Mouse (Mus musculus): ENCODE data around the gene Ube2g2. TPM values are rescaled to one million over a fixed set of nuclear protein-coding genes. Genes with fewer than 3 reads are reported as not detected.

Gene Ube2g2
- polyA plus RNA-seq, 1 experiment from 2014 or later = 53.0 TPM

DNA sequence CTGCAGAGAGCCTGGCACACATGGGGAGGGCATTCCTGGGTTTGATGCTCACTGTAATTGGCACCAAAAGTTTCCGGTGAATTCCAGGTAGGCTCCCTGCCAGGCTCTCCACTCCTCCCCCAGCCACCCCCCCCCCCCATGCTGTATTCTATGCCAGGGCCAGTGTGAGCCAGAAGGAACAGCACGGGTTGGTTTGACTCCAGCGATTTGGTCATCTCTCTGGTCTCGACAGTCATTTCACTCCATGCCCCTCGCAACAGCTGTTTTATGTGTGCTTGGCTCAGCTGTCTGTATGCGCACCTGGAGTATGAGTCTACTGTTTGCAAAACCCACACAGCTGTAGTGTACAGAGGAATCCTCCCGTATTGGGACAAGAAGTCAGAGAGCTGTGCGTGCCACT, 44.3 kb downstream of the Ube2g2 start:
- no peak overlapping the region for H3K27ac ChIP-seq (replicated peaks in 1 of 2; ENCODE audit: control insufficient read depth in 1 of 2, insufficient read depth in 1 of 2, low read depth in 2 of 2, low read length in 2 of 2)
- no peak for ATAC-seq (ENCODE audit: insufficient number of reproducible peaks, insufficient read depth, low FRiP score, low read depth)

DNA sequence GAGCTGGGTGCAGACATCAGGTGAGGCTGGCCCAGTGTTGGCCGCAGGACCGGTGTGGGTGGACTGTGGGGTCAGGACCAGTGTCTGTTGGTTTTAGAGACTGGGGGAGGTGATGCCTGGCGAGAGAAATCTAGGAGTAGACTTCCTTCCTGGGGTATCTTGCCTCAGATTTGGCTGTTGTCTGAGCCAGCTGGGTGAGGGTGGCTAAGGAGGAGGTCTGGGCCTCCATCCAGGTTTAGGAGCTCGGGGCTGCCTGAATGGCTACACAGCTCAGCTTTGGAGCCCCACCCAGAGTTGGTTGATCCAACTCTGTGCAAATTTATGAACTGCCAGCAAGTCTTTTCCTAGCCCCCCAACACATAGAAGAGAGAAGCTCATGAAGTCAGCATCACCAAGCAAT, 45.3 kb downstream of the Ube2g2 start:
- H3K4me2 ChIP-seq (ENCODE audit: low read length) = no peak overlapping the region
- WGBS = 72% methylated on average over 4 of the region's 4 CpGs
- no peak overlapping the region for H3K9ac ChIP-seq (ENCODE audit: low read length)
- H3K36me3 ChIP-seq (ENCODE audit: control insufficient read depth, insufficient read depth, low read length) = no peaks in the 10 kb centered on the region
- H3K9me3 ChIP-seq (ENCODE audit: control insufficient read depth, low read length) = no peaks in the 10 kb centered on the region
- H3K4me3 ChIP-seq (ENCODE audit: control insufficient read depth in 1 of 2, insufficient read depth in 1 of 2, low read depth in 1 of 2, low read length in 2 of 2) = no peak overlapping the region
- no peaks in the 10 kb centered on the region for H3K4me1 ChIP-seq (ENCODE audit: control insufficient read depth in 2 of 2, insufficient read depth in 2 of 2, low read length in 2 of 2)
- no peak overlapping the region for H3K27ac ChIP-seq (replicated peaks in 1 of 2; ENCODE audit: control insufficient read depth in 1 of 2, insufficient read depth in 1 of 2, low read depth in 2 of 2, low read length in 2 of 2)
- ATAC-seq (ENCODE audit: insufficient number of reproducible peaks, insufficient read depth, low FRiP score, low read depth) = no peak
- H3K27me3 ChIP-seq (ENCODE audit: control insufficient read depth, insufficient read depth, low read length) = 0 out of 2 replicates have a peak, but pooled peaks cover 6% of the 10 kb centered on the region

More for the DNA sequence above, 44.3 kb downstream of the Ube2g2 start:
- Histone ChIP-seq H3K4me1 (ENCODE audit: control insufficient read depth in 2 of 2, insufficient read depth in 2 of 2, low read length in 2 of 2) (no peaks in the 10 kb centered on the region), H3K4me2 (ENCODE audit: low read length) (no peak overlapping the region), H3K27me3 (ENCODE audit: control insufficient read depth, insufficient read depth, low read length) (0 out of 2 replicates have a peak, but pooled peaks cover 6% of the 10 kb centered on the region), H3K36me3 (ENCODE audit: control insufficient read depth, insufficient read depth, low read length) (no peaks in the 10 kb centered on the region), H3K9me3 (ENCODE audit: control insufficient read depth, low read length) (no peaks in the 10 kb centered on the region), H3K4me3 (ENCODE audit: control insufficient read depth in 1 of 2, insufficient read depth in 1 of 2, low read depth in 1 of 2, low read length in 2 of 2) (no peak overlapping the region), H3K9ac (ENCODE audit: low read length) (no peak overlapping the region)
- WGBS = 78% methylated on average over 8 of the region's 8 CpGs

DNA sequence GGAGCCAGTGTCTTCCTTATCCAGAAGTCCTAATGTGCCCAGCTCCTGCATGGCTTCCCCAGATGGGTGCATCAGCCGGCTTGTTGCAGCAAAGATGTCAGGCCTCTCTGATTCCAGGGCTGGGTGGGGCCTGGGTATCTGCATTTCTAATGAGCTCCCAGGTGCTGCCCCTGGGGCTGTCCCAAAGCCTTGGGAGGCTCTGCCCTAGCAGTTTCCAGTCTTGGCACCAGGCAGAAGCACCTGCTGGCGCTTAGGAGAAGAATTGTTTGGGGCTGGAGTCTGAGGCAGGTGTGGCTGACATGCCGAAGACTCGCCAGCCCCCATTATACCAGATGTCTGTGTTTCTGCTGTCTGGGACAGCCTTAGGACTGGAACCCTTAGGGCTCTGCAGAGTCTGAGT, 48.6 kb downstream of the Ube2g2 start:
- Histone ChIP-seq H3K4me1 (ENCODE audit: control insufficient read depth in 2 of 2, insufficient read depth in 2 of 2, low read length in 2 of 2) (no peaks in the 10 kb centered on the region), H3K4me2 (ENCODE audit: low read length) (no peak overlapping the region), H3K9me3 (ENCODE audit: control insufficient read depth, low read length) (no peaks in the 10 kb centered on the region), H3K27ac (replicated peaks in 1 of 2; ENCODE audit: control insufficient read depth in 1 of 2, insufficient read depth in 1 of 2, low read depth in 2 of 2, low read length in 2 of 2) (no peak overlapping the region), H3K9ac (ENCODE audit: low read length) (no peak overlapping the region), H3K4me3 (ENCODE audit: control insufficient read depth in 1 of 2, insufficient read depth in 1 of 2, low read depth in 1 of 2, low read length in 2 of 2) (no peak overlapping the region), H3K27me3 (ENCODE audit: control insufficient read depth, insufficient read depth, low read length) (peaks cover 3% of the 10 kb centered on the region), H3K36me3 (ENCODE audit: control insufficient read depth, insufficient read depth, low read length) (no peaks in the 10 kb centered on the region)
- 78% methylated on average over 4 of the region's 4 CpGs for WGBS
- no peak for ATAC-seq (ENCODE audit: insufficient number of reproducible peaks, insufficient read depth, low FRiP score, low read depth)

DNA sequence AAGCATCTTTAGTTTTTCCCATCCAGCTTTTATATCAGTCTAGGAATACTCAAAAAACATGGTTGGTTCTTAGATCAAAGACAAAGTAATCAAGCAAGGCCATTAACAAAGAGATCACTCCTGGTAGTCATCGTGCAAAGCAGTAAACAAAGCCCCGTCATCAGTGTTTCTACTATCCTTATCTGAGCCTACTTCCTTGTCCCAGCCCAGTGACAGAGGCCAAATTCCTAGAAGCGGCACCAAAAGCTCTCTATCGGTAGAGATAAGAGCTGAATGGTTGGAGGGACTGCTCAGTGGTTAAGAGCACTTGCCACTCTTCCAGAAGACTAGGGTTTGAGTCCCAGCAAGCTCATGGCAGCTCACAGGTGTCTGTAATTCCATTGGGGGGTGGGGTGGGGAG, 49.4 kb downstream of the Ube2g2 start:
- Histone ChIP-seq H3K4me3 (ENCODE audit: control insufficient read depth in 1 of 2, insufficient read depth in 1 of 2, low read depth in 1 of 2, low read length in 2 of 2) (no peak overlapping the region), H3K4me2 (ENCODE audit: low read length) (no peak overlapping the region), H3K9me3 (ENCODE audit: control insufficient read depth, low read length) (no peaks in the 10 kb centered on the region), H3K27ac (replicated peaks in 1 of 2; ENCODE audit: control insufficient read depth in 1 of 2, insufficient read depth in 1 of 2, low read depth in 2 of 2, low read length in 2 of 2) (no peak overlapping the region), H3K36me3 (ENCODE audit: control insufficient read depth, insufficient read depth, low read length) (no peaks in the 10 kb centered on the region), H3K9ac (ENCODE audit: low read length) (no peak overlapping the region), H3K4me1 (ENCODE audit: control insufficient read depth in 2 of 2, insufficient read depth in 2 of 2, low read length in 2 of 2) (no peaks in the 10 kb centered on the region), H3K27me3 (ENCODE audit: control insufficient read depth, insufficient read depth, low read length) (peaks cover 11% of the 10 kb centered on the region)
- ATAC-seq (ENCODE audit: insufficient number of reproducible peaks, insufficient read depth, low FRiP score, low read depth) = no peak
- WGBS = 9% methylated on average over 4 of the region's 4 CpGs

DNA sequence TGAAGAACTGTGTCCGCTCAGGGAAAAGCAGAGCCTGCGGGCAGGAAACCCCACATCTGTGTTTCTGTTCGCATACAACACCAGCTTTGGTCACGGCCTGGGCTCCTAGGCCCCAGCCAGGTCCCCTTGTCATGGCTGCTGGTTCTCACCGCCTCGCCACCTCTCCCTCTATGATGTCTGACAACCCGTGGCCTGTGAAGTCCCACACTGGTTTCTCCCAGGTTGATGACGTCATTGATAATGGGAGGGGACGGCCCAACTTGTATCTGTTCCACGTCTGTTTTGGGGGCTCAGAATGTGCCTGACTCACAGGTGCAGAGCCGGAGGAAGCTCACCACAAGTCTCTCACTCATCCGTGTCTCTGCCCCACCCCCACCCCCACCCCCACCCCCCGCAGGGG, 51.7 kb downstream of the Ube2g2 start:
- H3K27ac ChIP-seq (replicated peaks in 1 of 2; ENCODE audit: control insufficient read depth in 1 of 2, insufficient read depth in 1 of 2, low read depth in 2 of 2, low read length in 2 of 2) = no peak overlapping the region
- WGBS = 51% methylated on average over 13 of the region's 13 CpGs
- no peak for ATAC-seq (ENCODE audit: insufficient number of reproducible peaks, insufficient read depth, low FRiP score, low read depth)
- peaks cover 33% of the 10 kb centered on the region for H3K27me3 ChIP-seq (ENCODE audit: control insufficient read depth, insufficient read depth, low read length)
- no peak overlapping the region for H3K4me2 ChIP-seq (ENCODE audit: low read length)
- H3K4me3 ChIP-seq (ENCODE audit: control insufficient read depth in 1 of 2, insufficient read depth in 1 of 2, low read depth in 1 of 2, low read length in 2 of 2) = no peak overlapping the region
- H3K9me3 ChIP-seq (ENCODE audit: control insufficient read depth, low read length) = no peaks in the 10 kb centered on the region
- peaks cover 0 to 5% of the 10 kb centered on the region in 2 experiments; a peak in 2 of 4 replicates for H3K4me1 ChIP-seq (ENCODE audit: control insufficient read depth in 2 of 2, insufficient read depth in 2 of 2, low read length in 2 of 2)
- H3K36me3 ChIP-seq (ENCODE audit: control insufficient read depth, insufficient read depth, low read length) = no peaks in the 10 kb centered on the region
- H3K9ac ChIP-seq (ENCODE audit: low read length) = no peak overlapping the region

DNA sequence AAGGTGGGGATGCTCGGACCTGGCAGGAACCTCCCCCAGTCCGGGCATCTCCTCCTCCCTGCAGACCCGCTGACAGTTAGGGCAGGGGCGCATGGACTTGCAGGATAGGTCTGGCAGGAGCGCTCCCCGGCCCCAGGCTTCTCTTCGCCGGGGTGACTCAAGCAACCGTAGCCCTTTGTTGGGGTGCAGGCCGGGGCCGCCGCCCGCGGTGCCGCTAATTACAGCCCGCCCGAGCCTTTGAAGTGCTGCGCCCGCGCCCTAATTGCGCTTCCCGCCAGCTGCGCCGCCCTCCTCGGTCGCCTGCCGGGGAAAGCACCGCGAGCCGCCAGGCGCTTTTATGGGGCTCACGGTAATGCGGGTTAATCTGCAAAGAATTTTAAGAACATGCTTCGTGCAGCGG, 55.5 kb downstream of the Ube2g2 start:
- Histone ChIP-seq H3K36me3 (ENCODE audit: control insufficient read depth, insufficient read depth, low read length) (no peaks in the 10 kb centered on the region), H3K27me3 (ENCODE audit: control insufficient read depth, insufficient read depth, low read length) (peaks cover 49% of the 10 kb centered on the region)
- ATAC-seq (ENCODE audit: insufficient number of reproducible peaks, insufficient read depth, low FRiP score, low read depth) = no peak

DNA sequence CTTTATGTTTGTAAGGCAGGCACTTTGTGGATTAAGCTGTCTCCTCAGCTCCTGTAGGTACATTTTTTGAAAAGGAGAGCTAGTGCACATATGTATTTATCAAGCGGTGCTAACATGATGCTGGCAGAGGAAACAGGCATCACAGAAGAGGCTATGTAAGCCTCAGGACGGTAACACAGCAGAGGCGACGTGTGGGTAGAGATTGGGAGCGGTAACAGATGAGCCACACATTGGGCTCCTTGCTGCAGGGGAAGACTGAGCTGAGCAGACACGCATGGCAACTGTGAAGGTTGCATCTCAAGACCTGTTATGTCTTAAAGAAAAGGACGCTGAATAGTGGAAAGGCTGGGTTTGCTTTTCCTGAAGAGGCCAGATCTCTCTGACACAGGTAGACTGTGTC, 60.9 kb downstream of the Ube2g2 start:
- no peaks in the 10 kb centered on the region for H3K36me3 ChIP-seq (ENCODE audit: control insufficient read depth, insufficient read depth, low read length)
- ATAC-seq (ENCODE audit: insufficient number of reproducible peaks, insufficient read depth, low FRiP score, low read depth) = no peak
- H3K9me3 ChIP-seq (ENCODE audit: control insufficient read depth, low read length) = no peaks in the 10 kb centered on the region
- H3K4me1 ChIP-seq (ENCODE audit: control insufficient read depth in 2 of 2, insufficient read depth in 2 of 2, low read length in 2 of 2) = peaks cover 4 to 8% of the 10 kb centered on the region in 2 experiments; a peak in 2 of 4 replicates
- no peak overlapping the region for H3K27ac ChIP-seq (replicated peaks in 1 of 2; ENCODE audit: control insufficient read depth in 1 of 2, insufficient read depth in 1 of 2, low read depth in 2 of 2, low read length in 2 of 2)
- peaks cover 71% of the 10 kb centered on the region for H3K27me3 ChIP-seq (ENCODE audit: control insufficient read depth, insufficient read depth, low read length)
- no peak overlapping the region for H3K4me2 ChIP-seq (ENCODE audit: low read length)
- H3K9ac ChIP-seq (ENCODE audit: low read length) = no peak overlapping the region
- WGBS = 57% methylated on average over 7 of the region's 7 CpGs
- no peak overlapping the region for H3K4me3 ChIP-seq (ENCODE audit: control insufficient read depth in 1 of 2, insufficient read depth in 1 of 2, low read depth in 1 of 2, low read length in 2 of 2)

More for the DNA sequence above, 55.5 kb downstream of the Ube2g2 start:
- peak overlapping the region; percentile 61 for H3K4me2 ChIP-seq (ENCODE audit: low read length)
- H3K4me1 ChIP-seq (ENCODE audit: control insufficient read depth in 2 of 2, insufficient read depth in 2 of 2, low read length in 2 of 2) = peaks cover 0 to 5% of the 10 kb centered on the region in 2 experiments; a peak in 2 of 4 replicates
- peak overlapping the region; percentile 24 to 28; a peak in 3 of 4 replicates for H3K4me3 ChIP-seq (ENCODE audit: control insufficient read depth in 1 of 2, insufficient read depth in 1 of 2, low read depth in 1 of 2, low read length in 2 of 2)
- H3K9ac ChIP-seq (ENCODE audit: low read length) = peak overlapping the region; percentile 34; the same call in 1 of the 2 replicates
- WGBS = under 1% methylated on average over 35 of the region's 35 CpGs
- H3K27ac ChIP-seq (replicated peaks in 1 of 2; ENCODE audit: control insufficient read depth in 1 of 2, insufficient read depth in 1 of 2, low read depth in 2 of 2, low read length in 2 of 2) = no peak overlapping the region
- no peaks in the 10 kb centered on the region for H3K9me3 ChIP-seq (ENCODE audit: control insufficient read depth, low read length)

DNA sequence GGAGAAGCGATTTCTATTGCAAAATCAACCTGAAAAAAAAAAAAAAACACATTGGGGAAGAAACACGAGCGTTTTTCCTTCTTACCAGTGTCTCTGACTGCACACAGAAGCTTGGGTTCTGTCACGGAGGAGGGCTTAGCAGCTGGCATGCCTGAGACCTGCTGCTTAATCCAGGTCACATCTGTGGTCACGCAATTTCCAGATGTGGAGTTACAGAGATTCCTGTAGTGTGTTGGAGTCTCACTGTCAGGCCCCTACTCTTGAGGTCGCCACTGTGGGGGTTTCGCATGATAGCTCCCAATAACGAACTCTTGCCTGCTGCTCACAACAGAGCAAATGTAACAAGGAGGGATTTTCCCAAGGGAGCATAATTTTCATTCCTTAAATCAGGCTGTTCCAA, 62.1 kb downstream of the Ube2g2 start:
- no peak overlapping the region for H3K4me3 ChIP-seq (ENCODE audit: control insufficient read depth in 1 of 2, insufficient read depth in 1 of 2, low read depth in 1 of 2, low read length in 2 of 2)
- no peak overlapping the region for H3K27ac ChIP-seq (replicated peaks in 1 of 2; ENCODE audit: control insufficient read depth in 1 of 2, insufficient read depth in 1 of 2, low read depth in 2 of 2, low read length in 2 of 2)
- peaks cover 4 to 8% of the 10 kb centered on the region in 2 experiments; a peak in 2 of 4 replicates for H3K4me1 ChIP-seq (ENCODE audit: control insufficient read depth in 2 of 2, insufficient read depth in 2 of 2, low read length in 2 of 2)
- H3K9ac ChIP-seq (ENCODE audit: low read length) = no peak overlapping the region
- 35% methylated on average over 8 of the region's 8 CpGs for WGBS
- no peaks in the 10 kb centered on the region for H3K36me3 ChIP-seq (ENCODE audit: control insufficient read depth, insufficient read depth, low read length)
- peaks cover 72% of the 10 kb centered on the region for H3K27me3 ChIP-seq (ENCODE audit: control insufficient read depth, insufficient read depth, low read length)
- no peaks in the 10 kb centered on the region for H3K9me3 ChIP-seq (ENCODE audit: control insufficient read depth, low read length)
- no peak overlapping the region for H3K4me2 ChIP-seq (ENCODE audit: low read length)
- no peak for ATAC-seq (ENCODE audit: insufficient number of reproducible peaks, insufficient read depth, low FRiP score, low read depth)
